Mouse (Mus musculus) stomach, postnatal 0 days (tissue): ENCODE results near the gene Nrip1. TPM values are rescaled to one million over a fixed set of nuclear protein-coding genes. Genes with fewer than 3 reads are reported as not detected.

Experiments
- ATAC-seq: fragments of 200-750 bp; cut with Nextera tagmentation; 2 replicates; pipeline ENCODE4 v1.8.0; 2017; ENCODE audit not compliant: low FRiP score, low TSS enrichment
- DNase-seq: peaks from one replicate; pipeline ENCODE4 v3.0.0-alpha.2; 2016; ENCODE audit warnings: low spot score
- H3K27ac ChIP-seq: fragments of 300-500 bp; sonication (generic); replicated peaks from 2 replicates; pipeline ENCODE4 v1.5.1; 2014; ENCODE audit warnings: mild to moderate bottlenecking, control low read depth
- H3K27me3 ChIP-seq: fragments of 300-500 bp; sonication (generic); 2 replicates; pipeline ENCODE4 v1.6.1; 2014; ENCODE audit warnings: low read length; ENCODE audit not compliant: control insufficient read depth, insufficient read depth
- H3K36me3 ChIP-seq: fragments of 300-500 bp; sonication (generic); 2 replicates; pipeline ENCODE4 v1.6.1; 2014; ENCODE audit warnings: low read length, mixed read lengths; ENCODE audit not compliant: control insufficient read depth, insufficient read depth
- H3K4me1 ChIP-seq: fragments of 300-500 bp; sonication (generic); replicated peaks from 2 replicates; pipeline ENCODE4 v1.6.1; 2014; ENCODE audit warnings: antibody characterized with exemption; ENCODE audit not compliant: control insufficient read depth, insufficient read depth
- H3K4me2 ChIP-seq: fragments of 300-500 bp; sonication (generic); replicated peaks from 2 replicates; pipeline ENCODE4 v1.6.1; 2014; ENCODE audit warnings: low read depth, mild to moderate bottlenecking, control low read depth, moderate library complexity
- H3K4me3 ChIP-seq: fragments of 300-500 bp; sonication (generic); 2 replicates; pipeline ENCODE4 v1.5.1; 2014; ENCODE audit warnings: low read depth, low read length, control low read depth
- H3K9ac ChIP-seq: fragments of 300-500 bp; sonication (generic); 2 replicates; pipeline ENCODE4 v1.6.1; 2014; ENCODE audit warnings: mild to moderate bottlenecking, low read length, control low read depth, mixed read lengths
- H3K9me3 ChIP-seq: fragments of 300-500 bp; sonication (generic); 2 replicates; pipeline ENCODE4 v1.6.1; 2016; ENCODE audit warnings: low read length; ENCODE audit not compliant: control insufficient read depth
- CTCF ChIP-seq: IDR thresholded peaks from 2 replicates; pipeline ENCODE4 v1.5.1; 2016; ENCODE audit warnings: antibody characterized with exemption, low read depth, mild to moderate bottlenecking, moderate library complexity
- EP300 ChIP-seq: optimal IDR thresholded peaks from 2 replicates; pipeline ENCODE3; 2016; ENCODE audit warnings: antibody characterized with exemption
- WGBS: fragments of 180-500 bp; shearing (Covaris S2); extraction: QIAGEN DNeasy Blood & Tissue Kit; methylation state at CpG from one replicate; pipeline ENCODE4 v1.1.7; 2014; 5-methylcytosine and 5-hydroxymethylcytosine counted together
- polyA plus RNA-seq: library from polyadenylated mRNA; unstranded; fragments of >200 nt; fragmentation: Nextera tagmentation; extraction: Ambion mirVana; gene quantifications from 2 replicates; pipeline ENCODE4 v1.2.1, GENCODE M21; 2015

Nrip1 gene
- polyA plus RNA-seq, 1 experiment from 2014 or later: 13.0 TPM

GRCm38 (mm10) chr16:76289495-76289894 lies 84.1 kb downstream of the Nrip1 start:
- Histone ChIP-seq H3K36me3 (peaks cover 15% of the 10 kb centered on the region; the same call in 1 of the 2 replicates), H3K9ac (no peak overlapping the region), H3K4me2 (no peak overlapping the region), H3K4me1 (no peaks in the 10 kb centered on the region), H3K4me3 (no peak overlapping the region), H3K27ac (no peak overlapping the region), H3K27me3 (no peaks in the 10 kb centered on the region), H3K9me3 (no peaks in the 10 kb centered on the region)
- TF ChIP-seq EP300 (no peak), CTCF (no peak)
- 51% methylated on average over 2 of the region's 2 CpGs for WGBS
- no peak for ATAC-seq
- no peak for DNase-seq

GRCm38 (mm10) chr16:76283796-76284195 lies 89.8 kb downstream of the Nrip1 start:
- ATAC-seq: no peak
- Histone ChIP-seq H3K4me1 (no peaks in the 10 kb centered on the region), H3K4me2 (no peak overlapping the region), H3K4me3 (no peak overlapping the region), H3K36me3 (no peaks in the 10 kb centered on the region), H3K9me3 (no peaks in the 10 kb centered on the region), H3K27ac (no peak overlapping the region), H3K9ac (no peak overlapping the region), H3K27me3 (no peaks in the 10 kb centered on the region)
- TF ChIP-seq EP300 (no peak), CTCF (no peak)
- DNase-seq: no peak
- 49% methylated on average over 3 of the region's 3 CpGs for WGBS

DNA sequence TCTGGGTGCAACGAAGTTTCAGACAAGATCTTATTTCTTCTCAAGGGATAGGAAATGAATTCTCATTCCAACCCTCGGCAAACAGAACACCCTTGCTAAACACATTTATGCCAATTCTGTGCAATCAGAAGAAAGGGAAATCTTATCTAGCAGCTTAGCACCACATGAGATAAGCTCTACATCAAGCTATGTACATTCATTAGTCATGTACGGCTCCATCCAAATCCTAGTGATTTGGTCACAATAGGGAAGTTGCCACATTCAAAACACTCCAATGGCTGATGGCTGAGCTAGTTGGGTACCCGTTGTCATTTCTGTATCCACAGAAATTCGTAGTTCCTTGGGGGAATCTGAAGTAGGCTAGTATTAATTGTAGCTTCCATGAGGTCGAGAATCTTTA lies 91.8 kb downstream of the Nrip1 start:
- no peak for TF ChIP-seq EP300
- TF ChIP-seq CTCF: no peak
- Histone ChIP-seq H3K4me1 (no peaks in the 10 kb centered on the region), H3K4me3 (no peak overlapping the region), H3K36me3 (no peaks in the 10 kb centered on the region), H3K9ac (no peak overlapping the region), H3K27me3 (no peaks in the 10 kb centered on the region), H3K4me2 (no peak overlapping the region), H3K27ac (no peak overlapping the region), H3K9me3 (no peaks in the 10 kb centered on the region)
- ATAC-seq (peak; percentile 83), DNase-seq (no peak)
- whole genome bisulfite sequencing: 47% methylated on average over 6 of the region's 6 CpGs

GRCm38 (mm10) chr16:76280365-76280764 lies 93.3 kb downstream of the Nrip1 start:
- H3K9ac ChIP-seq: no peak overlapping the region
- no peaks in the 10 kb centered on the region for H3K4me1 ChIP-seq
- no peak for TF ChIP-seq CTCF
- no peak for TF ChIP-seq EP300
- no peak overlapping the region for H3K27ac ChIP-seq
- no peak overlapping the region for H3K4me3 ChIP-seq
- ATAC-seq: no peak
- H3K27me3 ChIP-seq: no peaks in the 10 kb centered on the region
- no peak overlapping the region for H3K4me2 ChIP-seq
- H3K36me3 ChIP-seq: no peaks in the 10 kb centered on the region
- no peaks in the 10 kb centered on the region for H3K9me3 ChIP-seq
- 88% methylated on average over 8 of the region's 8 CpGs for WGBS
- no peak for DNase-seq

DNA sequence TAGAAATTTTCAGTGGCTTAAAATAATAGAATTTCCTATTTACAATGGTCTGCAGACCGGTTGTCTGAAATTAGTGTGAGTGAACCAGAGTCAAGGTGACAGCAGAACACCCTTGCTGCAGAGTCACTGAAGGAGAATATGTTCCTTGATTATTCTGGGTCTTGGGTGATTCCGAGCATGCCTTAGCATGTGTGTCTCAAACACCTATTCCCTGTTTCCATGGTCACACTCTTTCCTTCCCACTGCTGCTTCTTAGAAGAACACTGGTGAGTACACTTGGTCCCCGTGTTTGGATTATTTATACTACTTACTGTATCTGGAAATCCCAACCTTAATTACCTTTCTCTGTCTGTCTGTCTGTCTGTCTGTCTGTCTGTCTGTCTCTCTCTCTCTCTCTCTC lies 97.4 kb downstream of the Nrip1 start:
- Histone ChIP-seq H3K27ac (no peak overlapping the region), H3K4me3 (no peak overlapping the region), H3K9ac (no peak overlapping the region), H3K27me3 (no peaks in the 10 kb centered on the region), H3K4me1 (no peaks in the 10 kb centered on the region), H3K9me3 (no peaks in the 10 kb centered on the region), H3K36me3 (no peaks in the 10 kb centered on the region), H3K4me2 (no peak overlapping the region)
- no peak for ATAC-seq
- 81% methylated on average over 3 of the region's 3 CpGs for WGBS
- TF ChIP-seq EP300: no peak
- TF ChIP-seq CTCF: no peak
- no peak for DNase-seq

GRCm38 (mm10) chr16:76275584-76275983 lies 98.0 kb downstream of the Nrip1 start:
- DNase-seq: no peak
- H3K36me3 ChIP-seq: no peaks in the 10 kb centered on the region
- WGBS: 88% methylated on average over 3 of the region's 3 CpGs
- H3K9me3 ChIP-seq: no peaks in the 10 kb centered on the region
- H3K4me1 ChIP-seq: no peaks in the 10 kb centered on the region
- H3K27me3 ChIP-seq: no peaks in the 10 kb centered on the region
- no peak overlapping the region for H3K4me2 ChIP-seq
- ATAC-seq: no peak
- H3K9ac ChIP-seq: no peak overlapping the region
- TF ChIP-seq CTCF: no peak
- no peak for TF ChIP-seq EP300
- no peak overlapping the region for H3K27ac ChIP-seq
- H3K4me3 ChIP-seq: no peak overlapping the region
